Mouse (Mus musculus) liver, embryonic 15.5 days (tissue): ENCODE data around the gene Ubap1. TPM values are rescaled to one million over a fixed set of nuclear protein-coding genes. Genes with fewer than 3 reads are reported as not detected.

Source experiments
- ATAC-seq: fragments of 200-750 bp; cut with Nextera tagmentation; 2 replicates; pipeline ENCODE4 v1.8.0; 2017; ENCODE audit warnings: moderate number of reproducible peaks, mild to moderate bottlenecking, moderate library complexity; ENCODE audit not compliant: insufficient read depth
- H3K27ac ChIP-seq: fragments of 300-500 bp; sonication (generic); replicated peaks from 2 replicates; pipeline ENCODE4 v1.5.1; 2015; ENCODE audit warnings: mild to moderate bottlenecking, inconsistent platforms
- H3K27me3 ChIP-seq: fragments of 300-500 bp; sonication (generic); 2 replicates; pipeline ENCODE4 v1.6.1; 2015; ENCODE audit warnings: mild to moderate bottlenecking, inconsistent platforms
- H3K36me3 ChIP-seq: fragments of 300-500 bp; sonication (generic); replicated peaks from 2 replicates; pipeline ENCODE4 v1.6.1; 2015; ENCODE audit warnings: moderate library complexity, mild to moderate bottlenecking, inconsistent platforms
- H3K4me1 ChIP-seq: fragments of 300-500 bp; sonication (generic); replicated peaks from 2 replicates; pipeline ENCODE4 v1.6.1; 2015; ENCODE audit warnings: inconsistent platforms
- H3K4me2 ChIP-seq: fragments of 300-500 bp; sonication (generic); 2 replicates; pipeline ENCODE4 v1.6.1; 2015; ENCODE audit warnings: moderate library complexity, mild to moderate bottlenecking, inconsistent platforms
- H3K4me3 ChIP-seq: fragments of 300-500 bp; sonication (generic); replicated peaks from 2 replicates; pipeline ENCODE4 v1.5.1; 2015; ENCODE audit warnings: mild to moderate bottlenecking, inconsistent platforms
- H3K9ac ChIP-seq: fragments of 300-500 bp; sonication (generic); 2 replicates; pipeline ENCODE4 v1.6.1; 2015; ENCODE audit warnings: moderate library complexity, mild to moderate bottlenecking, inconsistent platforms
- H3K9me3 ChIP-seq: fragments of 300-500 bp; sonication (generic); replicated peaks from 2 replicates; pipeline ENCODE4 v1.6.1; 2016; ENCODE audit warnings: inconsistent platforms
- WGBS: fragments of 180-500 bp; shearing (Covaris S2); methylation state at CpG from one replicate; pipeline ENCODE4 v1.1.7; 2015; ENCODE audit warnings: mixed read lengths; ENCODE audit not compliant: insufficient replicate concordance; 5-methylcytosine and 5-hydroxymethylcytosine counted together
- polyA plus RNA-seq: library from polyadenylated mRNA; unstranded; fragments of >200 nt; fragmentation: Nextera tagmentation; extraction: Ambion mirVana; gene quantifications from 2 replicates; pipeline ENCODE4 v1.2.1, GENCODE M21; 2015

Ubap1 gene
- polyA plus RNA-seq, 1 experiment from 2014 or later: 32.4 TPM

GRCm38 (mm10) chr4:41357154-41357553 lies 8.4 kb downstream of the Ubap1 start:
- peaks cover 30% of the 10 kb centered on the region for H3K4me1 ChIP-seq
- H3K4me3 ChIP-seq: no peak overlapping the region
- H3K27ac ChIP-seq: no peak overlapping the region
- no peaks in the 10 kb centered on the region for H3K27me3 ChIP-seq
- H3K9me3 ChIP-seq: no peaks in the 10 kb centered on the region
- no peak overlapping the region for H3K9ac ChIP-seq
- no peak overlapping the region for H3K4me2 ChIP-seq
- no peak for ATAC-seq
- peaks cover 25% of the 10 kb centered on the region for H3K36me3 ChIP-seq
- WGBS: 76% methylated on average over 2 of the region's 2 CpGs

- no peaks in the 10 kb centered on the region for H3K27me3 ChIP-seq
- no peak overlapping the region for H3K27ac ChIP-seq
- 65% methylated on average over 2 of the region's 2 CpGs for WGBS
- no peaks in the 10 kb centered on the region for H3K9me3 ChIP-seq
- ATAC-seq: no peak
- H3K4me3 ChIP-seq: no peak overlapping the region
- no peak overlapping the region for H3K9ac ChIP-seq
- H3K4me2 ChIP-seq: no peak overlapping the region
- peaks cover 21% of the 10 kb centered on the region for H3K36me3 ChIP-seq
- peaks cover 18% of the 10 kb centered on the region; the same call in 1 of the 2 replicates for H3K4me1 ChIP-seq
Observed at GRCm38 (mm10) chr4:41358669-41359068, 9.9 kb downstream of the Ubap1 start.

GRCm38 (mm10) chr4:41359358-41359757 lies 10.6 kb downstream of the Ubap1 start:
- no peaks in the 10 kb centered on the region for H3K9me3 ChIP-seq
- no peak overlapping the region for H3K9ac ChIP-seq
- 78% methylated on average over 7 of the region's 7 CpGs for WGBS
- H3K4me1 ChIP-seq: peaks cover 18% of the 10 kb centered on the region; the same call in 1 of the 2 replicates
- H3K36me3 ChIP-seq: peaks cover 21% of the 10 kb centered on the region
- no peak for ATAC-seq
- no peaks in the 10 kb centered on the region for H3K27me3 ChIP-seq
- H3K4me2 ChIP-seq: no peak overlapping the region
- no peak overlapping the region for H3K4me3 ChIP-seq
- no peak overlapping the region for H3K27ac ChIP-seq

GRCm38 (mm10) chr4:41361059-41361458 lies 12.3 kb downstream of the Ubap1 start:
- ATAC-seq: no peak
- Histone ChIP-seq H3K27ac (no peak overlapping the region), H3K4me1 (peaks cover 20% of the 10 kb centered on the region; the same call in 1 of the 2 replicates), H3K9ac (no peak overlapping the region), H3K4me2 (no peak overlapping the region), H3K4me3 (no peak overlapping the region), H3K9me3 (no peaks in the 10 kb centered on the region), H3K36me3 (peaks cover 7% of the 10 kb centered on the region; the same call in 1 of the 2 replicates), H3K27me3 (no peaks in the 10 kb centered on the region)
- 85% methylated on average over 3 of the region's 3 CpGs for WGBS

GRCm38 (mm10) chr4:41368198-41368597 lies 19.4 kb downstream of the Ubap1 start:
- WGBS: 72% methylated on average over 4 of the region's 4 CpGs
- Histone ChIP-seq H3K4me3 (no peak overlapping the region), H3K4me1 (peaks cover 12% of the 10 kb centered on the region), H3K4me2 (no peak overlapping the region), H3K9me3 (no peaks in the 10 kb centered on the region), H3K36me3 (peaks cover 43% of the 10 kb centered on the region), H3K27ac (no peak overlapping the region; the same call in 1 of the 2 replicates), H3K27me3 (no peaks in the 10 kb centered on the region), H3K9ac (no peak overlapping the region)
- ATAC-seq: peak; percentile 60; the same call in 1 of the 2 replicates

GRCm38 (mm10) chr4:41369702-41370437 lies 21.1 kb downstream of the Ubap1 start:
- Histone ChIP-seq H3K4me1 (peaks cover 11% of the 10 kb centered on the region), H3K27me3 (no peaks in the 10 kb centered on the region), H3K36me3 (peaks cover 57% of the 10 kb centered on the region), H3K9me3 (no peaks in the 10 kb centered on the region), H3K27ac (no peak overlapping the region), H3K9ac (no peak overlapping the region), H3K4me3 (no peak overlapping the region), H3K4me2 (no peak overlapping the region)
- no peak for ATAC-seq
- WGBS: 82% methylated on average over 9 of the region's 9 CpGs

GRCm38 (mm10) chr4:41377567-41377966 lies 28.8 kb downstream of the Ubap1 start:
- H3K27ac ChIP-seq: no peak overlapping the region
- no peak overlapping the region for H3K9ac ChIP-seq
- peaks cover 20% of the 10 kb centered on the region for H3K4me1 ChIP-seq
- ATAC-seq: no peak
- peaks cover 83% of the 10 kb centered on the region for H3K36me3 ChIP-seq
- H3K27me3 ChIP-seq: no peaks in the 10 kb centered on the region
- no peak overlapping the region for H3K4me3 ChIP-seq
- H3K4me2 ChIP-seq: no peak overlapping the region
- no peaks in the 10 kb centered on the region for H3K9me3 ChIP-seq

- no peak overlapping the region for H3K4me3 ChIP-seq
- H3K27ac ChIP-seq: no peak overlapping the region
- H3K9me3 ChIP-seq: no peaks in the 10 kb centered on the region
- WGBS: 53% methylated on average over 5 of the region's 5 CpGs
- peaks cover 33% of the 10 kb centered on the region for H3K4me1 ChIP-seq
- peak; percentile 68 for ATAC-seq
- H3K27me3 ChIP-seq: no peaks in the 10 kb centered on the region
- H3K4me2 ChIP-seq: no peak overlapping the region
- peaks cover 85% of the 10 kb centered on the region for H3K36me3 ChIP-seq
- no peak overlapping the region for H3K9ac ChIP-seq
Observed at GRCm38 (mm10) chr4:41381213-41381950, 32.6 kb downstream of the Ubap1 start.

GRCm38 (mm10) chr4:41386412-41386975 lies 37.7 kb downstream of the Ubap1 start:
- H3K4me2 ChIP-seq: peak overlapping the region; percentile 60
- H3K27me3 ChIP-seq: no peaks in the 10 kb centered on the region
- 35% methylated on average over 1 of the region's 1 CpGs for WGBS
- ATAC-seq: no peak; the same call in 1 of the 2 replicates
- H3K9me3 ChIP-seq: no peaks in the 10 kb centered on the region
- H3K36me3 ChIP-seq: peaks cover 89% of the 10 kb centered on the region
- peaks cover 54% of the 10 kb centered on the region for H3K4me1 ChIP-seq
- no peak overlapping the region for H3K4me3 ChIP-seq
- H3K27ac ChIP-seq: peak overlapping the region; percentile 96
- peak overlapping the region; percentile 26; the same call in 1 of the 2 replicates for H3K9ac ChIP-seq

- ATAC-seq: peak; percentile 97
- Histone ChIP-seq H3K27me3 (no peaks in the 10 kb centered on the region), H3K4me1 (peaks cover 46% of the 10 kb centered on the region), H3K27ac (peak overlapping the region; percentile 96), H3K9me3 (no peaks in the 10 kb centered on the region), H3K4me2 (peak overlapping the region; percentile 60), H3K4me3 (peak overlapping the region; percentile 51), H3K36me3 (peaks cover 91% of the 10 kb centered on the region), H3K9ac (peak overlapping the region; percentile 45)
- 42% methylated on average over 7 of the region's 7 CpGs for WGBS
Observed at GRCm38 (mm10) chr4:41387755-41388469, 39.1 kb downstream of the Ubap1 start.
